Mouse (Mus musculus): ENCODE measurements around the gene Ell2. TPM values are rescaled to one million over a fixed set of nuclear protein-coding genes. Genes with fewer than 3 reads are reported as not detected.

Ell2 gene
- total RNA-seq, 2 experiments from 2014 or later, result 46.8 to 78.4 TPM

DNA sequence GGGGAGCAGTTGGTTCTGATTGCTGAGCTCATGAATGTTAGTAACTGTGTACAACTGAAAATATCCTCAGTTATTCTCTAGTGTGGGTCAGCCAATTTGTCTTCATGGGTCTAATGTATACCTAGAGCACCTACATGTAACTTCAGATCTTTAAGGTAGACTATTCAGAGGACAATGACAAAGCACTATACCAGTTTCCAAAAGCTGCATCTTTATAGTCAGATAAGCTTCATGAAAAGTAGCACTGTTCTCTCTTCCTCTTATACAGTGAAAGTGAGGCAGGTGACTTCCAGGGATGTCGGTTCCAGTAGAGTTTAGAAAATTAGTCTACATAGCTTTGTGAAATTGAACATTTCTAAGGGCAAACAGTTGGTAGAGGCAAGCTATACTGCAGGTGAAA lies 21.4 kb downstream of the Ell2 start:
- ATAC-seq (replicated peaks; ENCODE audit: low FRiP score, poor library complexity, severe bottlenecking), result 0 out of 2 replicates have a peak, but pooled peaks have one; percentile 40

DNA sequence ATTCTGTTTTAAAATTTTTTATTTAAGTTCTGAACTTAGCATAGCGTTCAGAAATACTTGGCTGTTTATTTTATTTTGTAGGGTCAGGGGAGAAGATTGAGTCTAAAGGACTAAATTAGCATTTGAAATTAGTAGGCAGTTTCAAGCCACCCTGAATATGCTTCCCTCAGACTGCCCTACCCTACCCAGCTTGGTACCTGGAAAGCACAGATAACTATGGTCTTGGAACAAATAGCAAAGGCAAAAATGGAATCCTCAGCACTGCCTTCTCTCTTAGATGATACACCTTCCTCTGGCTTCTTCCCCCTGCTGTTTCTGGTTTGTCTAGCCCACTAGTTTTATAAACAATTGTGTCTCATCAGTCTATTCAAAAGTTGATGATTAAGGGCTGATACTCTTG lies 23.3 kb downstream of the Ell2 start:
- peak; percentile 44 for ATAC-seq (replicated peaks; ENCODE audit: low FRiP score, poor library complexity, severe bottlenecking)

DNA sequence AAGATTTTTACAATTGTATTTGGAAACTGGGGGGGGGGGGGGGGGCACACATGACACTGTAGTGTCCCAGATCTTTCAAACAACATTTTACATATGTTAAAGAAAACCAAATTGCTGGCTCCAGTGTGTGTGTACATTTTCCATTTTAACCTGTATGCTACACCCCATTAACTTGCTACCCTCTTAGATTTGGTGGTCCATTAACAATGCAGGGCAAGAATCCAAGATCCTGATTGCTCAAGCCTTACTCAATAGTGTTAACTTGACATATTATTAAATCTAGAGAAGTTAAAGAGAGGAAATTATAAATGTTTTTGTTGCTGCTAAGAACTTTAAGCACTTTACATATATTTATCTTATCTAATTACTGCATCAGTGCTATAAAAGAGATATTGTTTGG lies 24.2 kb downstream of the Ell2 start:
- ATAC-seq (replicated peaks; ENCODE audit: low FRiP score, poor library complexity, severe bottlenecking), result no peak

DNA sequence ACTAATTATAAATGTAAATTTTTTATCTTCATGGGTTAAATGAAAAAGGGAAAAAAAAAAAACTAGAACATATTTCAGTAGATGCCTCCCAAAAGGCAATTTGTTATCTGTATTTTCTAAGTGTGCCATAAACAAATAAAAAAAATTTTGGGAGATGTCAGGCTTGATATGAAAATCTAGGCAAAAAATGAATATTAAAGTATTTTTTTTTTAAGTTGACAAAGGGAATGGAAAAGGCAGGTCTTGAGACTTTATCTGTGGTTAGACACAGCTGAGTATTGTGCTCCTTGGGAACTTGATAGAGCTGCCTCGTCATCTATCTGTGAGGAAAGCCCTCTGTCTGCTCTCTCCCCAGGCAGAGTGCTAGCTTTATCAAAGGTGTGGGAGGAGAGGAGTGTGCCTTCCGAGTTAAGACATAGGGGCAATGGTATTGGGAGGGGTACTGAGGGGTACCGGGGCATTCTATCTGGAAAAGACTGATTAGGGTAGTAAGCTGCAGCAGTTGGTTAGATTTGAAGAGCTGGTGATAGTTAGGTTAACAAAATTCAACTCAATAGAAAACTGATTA lies 27.1 kb downstream of the Ell2 start:
- ATAC-seq (replicated peaks; ENCODE audit: low FRiP score, poor library complexity, severe bottlenecking), result peak; percentile 86

DNA sequence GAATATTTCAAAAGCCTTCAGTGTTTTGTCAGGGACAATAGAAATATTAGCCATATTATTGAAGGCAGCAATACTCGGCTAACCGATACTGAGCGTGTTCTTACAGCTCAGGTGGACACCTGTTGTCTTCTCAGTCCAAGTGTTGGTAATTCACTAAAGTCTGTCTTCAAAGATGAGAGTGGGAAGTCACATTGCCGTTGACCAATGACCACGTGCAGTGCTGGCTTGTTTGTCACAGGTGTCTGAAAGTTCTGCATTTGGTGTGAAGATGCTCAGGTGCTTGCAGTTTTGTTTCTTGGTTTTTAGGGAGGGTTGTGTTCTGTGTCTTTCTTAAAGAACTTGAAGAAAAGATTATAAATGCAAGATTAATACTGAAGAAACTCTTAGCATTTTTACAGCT lies 27.7 kb downstream of the Ell2 start:
- ATAC-seq (replicated peaks; ENCODE audit: low FRiP score, poor library complexity, severe bottlenecking), result no peak

DNA sequence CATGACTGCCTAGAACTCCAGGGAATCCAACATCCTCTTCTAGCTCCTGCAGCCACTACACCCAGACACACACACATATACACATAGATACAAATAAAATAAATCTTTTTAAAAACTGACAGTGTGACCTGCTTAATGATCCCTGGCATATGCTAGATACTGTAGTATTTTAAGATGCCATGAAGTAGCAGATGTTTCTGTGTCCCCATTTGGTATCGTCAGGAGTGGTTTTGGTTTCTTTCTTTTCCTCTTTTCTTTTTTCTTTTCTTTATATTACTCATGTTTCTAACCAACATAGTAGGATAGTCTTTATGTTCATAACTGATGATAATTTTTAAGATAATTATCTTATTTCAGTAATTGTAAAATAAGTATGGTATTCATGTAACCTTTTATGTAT lies 29.0 kb downstream of the Ell2 start:
- ATAC-seq (replicated peaks; ENCODE audit: low FRiP score, poor library complexity, severe bottlenecking), result no peak

DNA sequence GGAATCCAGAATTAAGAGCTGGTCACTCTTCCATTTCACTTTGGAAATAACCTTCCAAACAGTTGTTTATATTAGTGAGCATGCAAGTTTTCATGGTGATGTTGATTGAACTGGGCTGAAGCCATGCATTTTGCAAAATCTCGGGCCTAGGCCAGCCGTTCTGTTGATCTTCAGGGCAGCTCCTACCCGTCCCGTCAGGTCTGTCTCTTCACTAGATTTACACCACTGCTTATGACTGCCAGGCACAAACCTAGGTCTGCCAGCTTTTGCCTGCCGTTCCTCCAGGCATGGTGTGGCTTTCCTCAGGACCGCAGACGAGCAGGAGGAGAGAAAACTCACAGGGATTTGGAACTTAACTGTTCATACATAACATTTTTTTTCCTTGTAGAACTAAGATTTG lies 31.4 kb downstream of the Ell2 start:
- no peak for ATAC-seq (replicated peaks; ENCODE audit: low FRiP score, poor library complexity, severe bottlenecking)

DNA sequence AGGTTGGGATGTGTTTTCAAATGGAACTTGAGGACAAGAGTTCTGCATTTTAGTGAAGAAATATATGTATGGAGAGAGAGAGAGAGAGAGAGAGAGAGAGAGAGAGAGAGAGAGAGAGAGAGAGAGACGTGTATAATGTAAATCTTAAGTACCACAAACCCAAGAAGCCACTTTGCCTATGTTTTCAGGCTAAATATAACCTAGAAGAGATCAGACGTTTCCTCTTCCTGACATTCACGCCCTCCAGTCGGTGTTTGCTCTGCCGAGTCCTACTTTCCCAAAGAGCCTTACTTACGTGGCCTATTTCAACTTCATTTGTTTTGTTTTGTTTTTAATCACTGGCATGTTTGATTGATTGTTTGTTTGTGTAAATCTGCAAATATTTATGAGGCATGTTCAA lies 32.0 kb downstream of the Ell2 start:
- no peak for ATAC-seq (replicated peaks; ENCODE audit: low FRiP score, poor library complexity, severe bottlenecking)

DNA sequence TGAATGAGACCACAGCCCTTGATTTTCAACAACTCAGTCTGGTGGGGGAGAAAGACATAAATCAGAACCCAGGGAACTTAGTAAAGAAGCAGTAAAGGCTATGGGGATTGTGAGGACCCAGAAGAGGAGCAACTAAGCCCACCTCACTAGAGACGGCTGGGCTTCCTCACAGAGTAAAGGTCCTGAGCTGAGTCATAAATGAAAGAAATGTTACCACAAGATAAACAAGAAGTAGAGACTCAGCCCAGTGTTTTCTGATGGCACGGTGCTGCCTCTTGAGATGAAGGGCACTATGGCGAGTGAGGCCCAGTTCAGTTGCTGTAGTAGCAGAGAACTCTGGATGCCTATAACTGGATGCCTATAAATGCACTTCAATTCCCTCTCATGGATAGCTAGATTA lies 32.4 kb downstream of the Ell2 start:
- peak; percentile 72 for ATAC-seq (replicated peaks; ENCODE audit: low FRiP score, poor library complexity, severe bottlenecking)

DNA sequence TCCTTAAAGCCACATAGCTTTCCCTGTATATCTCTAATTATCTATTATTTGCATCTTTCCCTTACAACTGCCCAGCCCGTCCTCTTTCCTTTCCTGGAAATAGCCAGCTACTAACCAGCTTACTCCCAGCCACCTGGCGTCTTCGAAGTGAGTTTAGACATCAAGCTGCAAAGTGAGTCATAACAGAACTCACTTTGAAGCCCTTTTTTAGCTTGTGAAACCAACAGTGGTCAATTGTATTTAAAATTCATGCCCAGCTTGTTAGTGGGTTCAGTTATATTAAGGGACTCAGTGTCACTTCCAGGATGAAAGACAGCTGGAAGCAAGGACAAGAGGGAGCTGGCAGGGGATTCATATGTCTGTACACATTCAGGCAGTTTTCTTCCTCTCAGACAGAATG lies 33.5 kb downstream of the Ell2 start:
- no peak for ATAC-seq (replicated peaks; ENCODE audit: low FRiP score, poor library complexity, severe bottlenecking)

DNA sequence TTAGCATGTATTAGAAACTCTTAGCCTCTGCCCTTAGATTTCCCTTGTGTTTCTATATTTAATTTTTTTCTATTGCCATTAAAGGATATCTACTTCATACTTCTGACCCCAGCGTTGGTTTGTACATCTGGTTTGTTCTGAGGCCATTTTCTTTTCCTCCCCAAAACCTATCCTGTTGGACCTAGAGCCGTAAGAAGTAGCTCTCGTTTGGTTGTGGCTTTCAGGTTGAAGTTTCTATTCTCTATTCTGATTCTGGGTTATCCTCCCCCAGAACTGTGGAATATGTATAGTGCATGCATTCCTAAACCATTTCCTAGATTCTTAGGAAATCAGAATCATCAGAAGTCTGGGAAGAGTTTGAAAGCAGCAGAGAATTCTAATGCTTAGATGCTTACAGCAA lies 34.6 kb downstream of the Ell2 start:
- ATAC-seq (replicated peaks; ENCODE audit: low FRiP score, poor library complexity, severe bottlenecking), result no peak

DNA sequence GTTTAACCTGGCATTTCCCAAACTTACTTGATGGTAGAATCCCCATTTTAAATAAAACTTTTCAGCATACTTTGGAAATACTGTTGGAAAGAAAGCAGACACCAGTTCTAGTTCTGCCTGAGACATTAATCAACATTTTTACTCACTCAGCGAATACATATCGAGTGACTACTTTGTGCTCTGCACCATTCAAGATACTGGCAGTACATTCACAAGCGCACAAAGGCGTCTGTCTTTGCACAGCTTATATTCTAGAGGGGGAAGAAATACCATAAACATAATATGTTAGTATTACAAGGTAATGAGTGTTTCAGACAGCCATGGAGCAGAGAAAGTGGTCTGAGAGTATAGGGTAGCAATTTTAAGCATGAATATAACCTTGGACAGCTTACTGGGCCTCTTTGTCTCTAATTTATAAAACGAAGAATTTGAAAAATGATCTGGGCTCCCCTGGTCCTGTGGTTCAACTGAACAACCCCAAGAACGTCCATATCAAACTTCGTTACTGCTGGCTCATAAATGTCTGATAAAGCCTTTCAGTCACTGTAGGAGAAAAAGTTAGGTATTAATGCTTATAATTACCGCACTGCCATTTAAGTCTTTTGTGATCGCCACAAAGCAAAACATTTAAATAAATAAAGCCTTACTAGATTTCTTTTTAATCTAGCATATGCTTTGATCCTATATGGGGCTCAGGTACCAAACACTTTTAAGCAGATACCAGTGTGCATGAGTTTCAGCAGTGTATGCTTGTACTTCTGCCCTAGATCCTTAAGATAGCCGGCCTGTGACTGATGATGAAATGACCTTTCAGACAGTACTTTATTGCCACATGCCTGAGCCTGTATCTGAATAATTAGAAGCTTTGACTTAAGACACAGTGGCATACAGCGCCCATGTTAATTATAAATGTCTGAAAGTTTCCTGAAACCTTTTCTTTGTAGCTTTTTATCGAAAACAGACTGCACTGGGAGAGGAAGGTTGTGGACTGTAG lies 35.5 kb downstream of the Ell2 start:
- ATAC-seq (replicated peaks; ENCODE audit: low FRiP score, poor library complexity, severe bottlenecking), result 0 out of 2 replicates have a peak, but pooled peaks have one; percentile 28

DNA sequence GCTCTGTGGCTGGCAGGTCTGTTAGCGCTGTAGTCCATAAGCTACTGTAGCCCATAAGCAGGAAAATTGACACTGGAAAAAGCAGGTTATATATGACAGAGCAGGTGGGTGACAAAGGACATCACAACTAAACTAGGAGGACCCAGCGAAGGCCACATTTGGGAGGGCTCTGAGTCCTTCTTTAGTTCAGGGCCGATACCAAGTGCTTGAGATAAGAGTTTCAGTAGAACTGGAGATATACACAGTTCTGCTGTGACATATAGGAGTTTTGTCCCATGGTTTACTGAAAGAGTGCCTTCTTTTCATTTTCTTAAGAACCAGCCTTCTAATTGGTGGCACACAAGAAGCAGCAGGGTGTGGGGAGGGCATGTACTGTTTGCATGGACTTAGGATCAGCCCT lies 36.4 kb downstream of the Ell2 start:
- 0 out of 2 replicates have a peak, but pooled peaks have one; percentile 11 for ATAC-seq (replicated peaks; ENCODE audit: low FRiP score, poor library complexity, severe bottlenecking)

DNA sequence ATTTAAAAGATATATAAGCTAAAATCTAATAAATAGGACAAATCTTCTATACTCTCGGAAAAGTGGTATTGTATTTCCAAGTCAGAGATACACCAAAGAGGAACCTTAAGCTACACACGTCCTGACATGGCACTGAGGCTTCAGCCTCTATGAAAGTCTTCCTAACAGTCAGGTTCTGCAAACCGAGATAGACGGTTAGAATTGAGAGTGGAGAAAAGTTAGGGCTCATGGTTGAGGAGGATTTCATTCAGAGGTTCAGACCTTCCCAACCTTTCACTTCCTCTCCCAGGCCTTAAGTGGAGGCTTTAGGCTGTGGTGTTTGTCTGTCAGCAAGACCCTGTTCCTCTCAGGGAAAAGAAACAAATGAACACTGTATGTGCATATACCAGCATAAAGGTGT lies 37.5 kb downstream of the Ell2 start:
- ATAC-seq (replicated peaks; ENCODE audit: low FRiP score, poor library complexity, severe bottlenecking), result no peak

DNA sequence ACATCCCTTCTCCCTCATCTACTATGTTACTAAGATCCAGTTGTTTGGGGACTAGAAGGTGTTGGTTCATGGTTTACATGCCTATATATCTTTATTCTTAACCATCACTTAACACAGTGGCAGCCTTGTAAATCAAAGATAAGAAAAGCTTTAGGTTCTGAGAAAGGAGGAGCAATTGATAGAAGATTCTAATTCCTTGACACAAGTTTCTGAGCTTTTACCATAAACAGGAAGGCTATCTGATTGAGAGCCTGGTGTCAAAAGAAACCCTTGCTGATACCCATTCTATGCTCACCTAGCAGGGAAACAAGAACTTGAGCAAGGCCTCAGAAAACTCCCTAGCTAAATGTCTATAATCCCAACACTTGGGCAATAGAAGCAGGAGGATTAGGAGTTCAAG lies 38.8 kb downstream of the Ell2 start:
- no peak for ATAC-seq (replicated peaks; ENCODE audit: low FRiP score, poor library complexity, severe bottlenecking)

DNA sequence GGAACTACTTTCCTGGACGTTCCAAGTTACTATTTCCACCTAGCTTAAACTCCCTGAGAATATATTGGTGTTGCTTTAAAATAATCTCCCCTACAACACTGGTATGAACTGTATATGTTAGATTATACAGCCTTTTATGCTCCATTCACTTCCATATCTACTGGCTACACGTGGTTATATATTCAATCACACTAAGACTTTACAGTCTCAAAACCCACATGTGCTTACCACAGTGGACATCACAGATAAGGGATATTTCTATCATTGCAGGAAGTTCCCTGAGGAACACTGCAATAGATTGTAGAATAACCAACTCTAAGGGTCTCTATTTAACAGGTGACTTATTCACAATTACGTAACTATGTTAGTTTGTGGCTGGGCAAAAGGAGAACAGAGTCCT lies 40.7 kb downstream of the Ell2 start:
- ATAC-seq (replicated peaks; ENCODE audit: low FRiP score, poor library complexity, severe bottlenecking), result peak; percentile 61; the same call in 1 of the 2 replicates

DNA sequence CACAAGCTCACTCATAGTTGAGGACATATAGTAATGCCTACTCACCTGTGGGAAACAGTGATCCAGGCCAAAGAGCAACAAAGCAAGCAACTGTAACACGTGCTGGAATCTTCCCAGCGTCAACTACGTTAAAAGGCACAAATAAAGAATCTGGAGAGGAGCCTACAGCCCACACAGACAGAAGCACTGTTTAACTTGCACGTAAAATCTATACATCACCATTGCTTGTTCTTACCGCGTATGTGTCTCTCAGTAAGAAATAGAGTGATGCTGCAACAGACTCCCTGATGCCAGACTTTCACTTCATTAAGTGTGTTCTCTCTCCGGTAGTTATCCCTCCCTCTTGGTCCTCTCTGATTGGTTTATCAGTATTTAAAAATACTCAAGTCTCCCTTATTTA lies 42.1 kb downstream of the Ell2 start:
- ATAC-seq (replicated peaks; ENCODE audit: low FRiP score, poor library complexity, severe bottlenecking), result no peak

DNA sequence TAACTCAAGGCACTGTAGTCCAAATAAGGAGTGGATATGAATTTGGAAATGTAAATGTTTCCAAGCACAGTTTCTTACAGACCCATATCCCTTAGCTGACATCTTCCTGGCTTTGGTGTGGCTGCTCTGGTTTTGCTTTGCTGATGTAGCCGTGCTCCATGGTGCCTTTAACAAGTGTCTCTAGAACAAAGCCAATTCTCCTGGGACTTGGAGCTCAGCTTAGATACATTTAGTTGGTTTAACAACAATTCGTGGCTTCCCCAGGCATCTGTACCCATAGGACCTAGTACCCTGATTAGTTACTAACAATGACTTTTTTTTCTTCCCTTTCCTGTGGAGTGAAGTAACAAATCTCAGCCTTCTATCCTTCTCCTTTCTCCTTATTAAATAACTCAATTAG lies 44.2 kb downstream of the Ell2 start:
- no peak for ATAC-seq (replicated peaks; ENCODE audit: low FRiP score, poor library complexity, severe bottlenecking)

DNA sequence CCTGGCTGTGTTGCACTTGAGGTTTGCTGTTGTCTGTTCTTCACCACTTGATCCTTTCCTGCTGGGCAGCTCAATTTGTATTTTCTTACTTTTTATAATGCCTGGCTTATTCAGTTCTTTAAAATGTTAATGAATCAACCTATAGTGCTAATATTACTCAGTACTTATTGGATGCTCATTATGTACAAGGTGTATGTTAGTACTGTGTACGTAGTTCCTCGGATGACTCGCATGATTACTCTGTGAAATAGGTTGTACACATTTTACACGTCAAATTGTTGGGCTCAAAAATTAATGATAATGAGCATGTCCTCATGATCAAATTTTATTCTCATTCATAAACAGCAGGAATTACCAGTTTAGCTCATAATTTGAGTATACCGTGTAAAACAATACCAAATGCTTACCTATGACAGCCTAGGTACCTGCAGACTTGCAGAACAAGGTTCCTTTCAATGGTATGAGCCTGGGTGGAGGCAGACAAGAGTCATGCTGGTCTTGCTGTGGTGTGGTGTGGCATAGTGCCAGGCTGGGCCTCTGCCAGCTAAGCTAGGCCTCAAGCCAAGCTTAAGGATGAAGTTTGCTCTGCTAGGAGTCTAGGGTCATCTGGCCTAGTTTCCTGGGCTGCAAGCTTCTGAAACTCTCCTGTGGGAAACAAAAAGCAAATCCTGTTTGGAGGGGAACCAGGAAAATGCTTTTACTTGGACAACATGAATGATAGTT lies 45.8 kb downstream of the Ell2 start:
- peak; percentile 86 for ATAC-seq (replicated peaks; ENCODE audit: low FRiP score, poor library complexity, severe bottlenecking)

DNA sequence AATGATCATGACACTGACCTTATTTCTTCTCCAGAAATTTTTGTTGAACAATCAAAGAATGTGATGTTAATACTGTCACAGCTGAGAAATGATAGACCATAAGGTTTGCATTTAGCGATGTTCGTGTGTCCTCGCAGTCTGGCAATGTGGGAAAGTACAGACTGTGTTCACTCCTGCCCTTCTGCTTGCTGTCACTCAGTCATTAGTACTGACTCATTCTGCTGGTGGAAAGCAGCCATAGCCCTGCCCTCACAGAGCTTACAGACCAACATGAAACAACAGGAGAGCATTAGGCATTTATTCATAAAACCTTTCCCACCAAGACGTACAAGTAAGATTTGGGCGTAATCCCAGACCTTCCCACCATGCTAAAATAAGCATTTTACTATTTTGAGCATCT lies 47.8 kb downstream of the Ell2 start:
- no peak for ATAC-seq (replicated peaks; ENCODE audit: low FRiP score, poor library complexity, severe bottlenecking)

Measured in erythroid progenitor cell, adult 5-6 weeks (primary cell).